Mouse (Mus musculus): ENCODE data around the gene Zcchc24. TPM values are rescaled to one million over a fixed set of nuclear protein-coding genes. Genes with fewer than 3 reads are reported as not detected.

The Zcchc24 gene
- total RNA-seq, 2 experiments from 2014 or later = 33.3 to 35.7 TPM

DNA sequence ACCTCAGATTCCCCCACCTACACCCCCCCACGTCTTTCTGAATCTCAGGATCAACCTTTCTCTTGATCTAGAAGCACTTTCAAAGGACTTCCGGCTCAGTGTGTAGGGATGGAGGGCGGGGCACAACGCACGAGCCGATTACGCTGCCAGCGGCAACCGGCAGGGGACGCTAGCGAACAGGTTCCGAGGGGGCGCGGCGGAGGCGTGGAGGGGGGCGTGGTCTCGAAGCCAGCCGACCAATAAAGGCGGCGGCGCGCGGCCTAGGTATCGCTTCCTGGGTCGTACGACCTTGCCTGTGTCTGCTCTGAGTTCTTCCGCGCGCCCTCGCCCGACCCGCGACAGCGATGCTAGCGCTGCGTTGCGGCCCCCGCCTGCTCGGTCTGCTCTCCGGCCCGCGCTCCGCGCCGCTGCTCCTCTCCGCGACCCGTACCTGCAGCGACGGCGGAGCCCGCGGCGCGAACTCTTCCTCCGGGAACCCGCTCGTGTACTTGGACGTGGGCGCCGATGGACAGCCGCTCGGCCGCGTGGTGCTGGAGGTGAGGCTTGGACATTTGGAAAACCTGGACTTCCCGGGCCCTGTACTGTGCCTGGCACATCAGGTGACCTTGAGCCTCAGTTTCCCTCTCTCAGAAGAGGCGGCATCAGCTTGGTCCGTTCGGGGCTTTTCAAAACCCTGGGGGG is 74.8 kb downstream of the Zcchc24 start, which contains the start of gene Ppif:
TSS of gene Ppif (plus strand) at position 267 of the 681 bp plus-strand sequence.
- intact Hi-C loops (cut with DNase I) = loop anchor here (2.0 kb wide), 1 partner anchor 33 kb away; no protein-coding TSS in a partner anchor
- DNase-seq (ENCODE audit: low spot score) = peak; percentile 89

DNA sequence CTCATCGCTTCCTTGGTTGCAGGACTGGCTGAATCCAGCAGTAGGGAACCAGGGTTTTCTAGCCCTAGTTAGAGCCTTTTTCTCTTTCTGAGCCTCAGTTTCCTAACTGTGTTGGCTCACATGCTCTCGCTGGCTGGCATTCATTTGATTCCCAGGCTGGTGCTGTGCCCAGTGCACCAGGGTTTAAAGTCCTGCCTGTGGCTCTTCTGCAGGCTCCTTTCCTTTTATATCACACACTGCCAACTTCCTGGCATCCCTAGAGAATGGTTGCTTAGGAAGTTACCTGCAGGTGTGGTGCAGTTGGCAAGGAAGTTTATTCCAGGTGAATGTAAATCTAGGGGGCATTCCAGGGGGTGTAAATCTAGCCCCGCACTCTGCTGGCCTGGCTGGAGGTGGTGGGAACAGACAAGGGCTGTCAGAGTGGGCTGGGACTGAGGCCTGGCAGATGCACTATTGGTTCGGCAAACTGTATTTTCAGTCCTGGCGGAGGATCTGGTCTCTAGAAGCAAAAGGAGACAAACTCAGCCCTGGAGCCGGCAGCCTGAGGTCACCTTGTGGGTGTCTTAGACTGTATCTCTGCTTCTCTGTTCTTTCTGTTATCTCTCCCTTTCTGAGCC is 75.5 kb downstream of the Zcchc24 start:
- no peak for DNase-seq (ENCODE audit: low spot score)

DNA sequence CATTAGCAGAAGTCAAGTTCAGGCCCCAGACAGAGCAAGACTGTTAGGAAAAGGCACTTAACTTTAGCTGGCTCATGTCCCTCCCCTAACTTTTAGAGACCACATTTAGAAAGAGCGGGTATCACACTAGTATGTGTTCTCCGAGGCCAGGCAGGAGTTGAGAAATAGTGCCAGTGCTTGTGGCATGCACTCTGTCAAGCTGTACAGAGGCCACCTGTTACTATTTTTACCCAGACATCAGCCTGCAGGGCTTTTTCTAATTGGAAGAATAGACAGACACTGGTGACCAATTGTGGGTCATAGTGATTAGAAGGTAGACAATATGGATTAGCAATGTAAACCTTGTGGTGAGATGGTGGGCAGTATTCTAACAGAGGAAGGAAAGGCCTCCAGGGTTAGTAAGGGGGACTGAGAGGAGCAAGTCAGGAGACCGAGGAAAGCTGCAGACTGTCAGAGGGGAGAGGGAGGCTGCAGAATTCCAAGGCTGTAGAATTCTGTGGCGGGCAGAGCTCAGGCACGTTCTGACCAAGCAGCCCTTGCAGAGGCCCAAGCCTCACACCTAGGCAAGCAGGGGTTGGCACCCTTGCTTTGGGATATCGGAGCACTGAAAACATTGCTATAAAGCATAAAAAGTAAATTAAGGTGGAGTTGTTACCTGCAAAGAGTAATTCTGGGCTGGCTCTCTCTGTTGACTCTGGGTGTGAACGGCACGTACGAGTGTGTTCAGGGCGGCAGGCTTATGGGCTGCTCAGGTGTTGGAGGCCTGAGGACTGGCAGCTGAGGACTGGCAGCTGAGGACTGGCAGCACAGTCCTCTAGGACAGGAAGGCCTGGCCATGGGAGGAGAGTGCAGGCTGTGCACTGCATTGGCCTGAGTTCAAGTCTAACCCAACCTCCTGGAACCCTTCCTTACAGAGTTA is 81.6 kb downstream of the Zcchc24 start:
- no peak for DNase-seq (ENCODE audit: low spot score)
- intact Hi-C loops (cut with DNase I) = no loop called here

More for the DNA sequence above, 75.5 kb downstream of the Zcchc24 start:
- intact Hi-C loops (cut with DNase I) = no loop called here

DNA sequence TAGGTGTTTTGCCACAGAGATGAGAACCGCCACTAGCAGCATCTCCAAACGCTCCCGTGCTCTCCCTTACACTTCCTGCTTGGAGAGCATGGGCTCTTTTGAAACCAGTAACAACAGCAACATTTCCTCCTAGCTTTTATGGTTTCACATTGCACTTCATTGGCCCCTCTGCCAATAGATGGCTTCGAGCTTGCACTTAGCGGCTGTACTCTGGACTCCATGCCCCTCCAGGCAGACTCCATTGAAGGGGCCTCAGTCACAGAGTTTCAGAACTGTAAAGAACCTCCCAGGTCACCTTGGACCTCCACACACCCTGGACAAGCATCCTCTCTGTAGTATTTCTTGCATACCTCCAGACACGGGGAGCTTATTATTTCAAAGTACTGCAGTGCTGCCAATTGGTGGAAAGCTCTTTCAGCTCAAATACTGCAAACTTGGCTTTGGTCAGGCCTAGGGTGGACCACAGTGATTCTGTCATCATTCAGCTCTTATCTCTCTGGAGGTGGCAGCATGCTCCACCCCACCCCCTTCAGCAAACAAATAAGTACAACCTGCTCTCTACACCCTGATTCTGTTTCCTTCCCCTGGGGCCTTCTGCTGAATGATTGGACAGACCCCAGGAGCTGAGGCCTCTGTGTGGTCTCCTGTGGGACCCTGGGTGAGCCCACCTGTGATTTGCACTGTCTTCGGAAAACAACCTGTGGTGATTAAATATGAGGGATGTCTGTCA is 82.5 kb downstream of the Zcchc24 start:
- intact Hi-C loops (cut with DNase I) = no loop called here

DNA sequence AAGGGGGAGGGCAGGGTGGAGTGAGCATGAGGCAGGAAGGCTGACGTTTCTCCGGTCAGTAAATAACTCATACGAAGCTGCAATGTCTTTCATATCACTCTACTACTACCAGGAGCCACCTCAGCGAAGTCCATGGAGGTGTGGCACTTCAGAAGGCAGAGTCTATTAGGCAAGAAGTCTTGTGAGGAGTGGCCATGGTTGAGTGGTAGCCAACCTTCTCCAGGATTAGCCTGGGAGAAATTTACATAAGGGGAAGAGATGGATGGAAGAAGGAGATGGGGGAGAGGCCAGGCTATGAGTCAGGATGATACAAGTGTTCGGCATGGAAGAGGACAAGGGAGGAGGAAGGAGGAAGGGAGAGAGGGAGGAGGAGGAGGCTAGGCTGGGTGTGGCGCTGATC is 86.8 kb downstream of the Zcchc24 start:
- intact Hi-C loops (cut with DNase I) = no loop called here
- no peak for DNase-seq (ENCODE audit: low spot score)

More for the DNA sequence above, 82.5 kb downstream of the Zcchc24 start:
- no peak for DNase-seq (ENCODE audit: low spot score)

DNA sequence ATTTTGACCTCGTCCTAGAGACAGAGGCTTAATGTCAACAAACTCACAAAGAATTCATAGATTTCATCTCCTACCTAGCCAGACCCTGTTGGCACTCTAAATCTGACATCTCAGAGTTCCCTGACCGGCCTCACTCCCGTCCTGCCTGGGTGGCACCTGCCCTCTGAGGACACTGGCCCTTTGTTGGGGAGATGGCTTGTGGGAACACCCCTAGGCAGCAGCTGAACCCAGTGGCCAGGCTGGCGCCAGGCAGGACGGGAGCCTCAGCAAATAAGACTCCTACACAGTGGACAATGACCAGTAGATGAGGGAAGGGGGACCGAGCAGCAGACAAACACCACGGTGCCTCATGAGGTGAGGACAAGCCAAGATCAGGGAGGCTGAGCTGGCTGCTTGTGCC is 89.2 kb downstream of the Zcchc24 start:
- DNase-seq (ENCODE audit: low spot score) = no peak
- intact Hi-C loops (cut with DNase I) = no loop called here

DNA sequence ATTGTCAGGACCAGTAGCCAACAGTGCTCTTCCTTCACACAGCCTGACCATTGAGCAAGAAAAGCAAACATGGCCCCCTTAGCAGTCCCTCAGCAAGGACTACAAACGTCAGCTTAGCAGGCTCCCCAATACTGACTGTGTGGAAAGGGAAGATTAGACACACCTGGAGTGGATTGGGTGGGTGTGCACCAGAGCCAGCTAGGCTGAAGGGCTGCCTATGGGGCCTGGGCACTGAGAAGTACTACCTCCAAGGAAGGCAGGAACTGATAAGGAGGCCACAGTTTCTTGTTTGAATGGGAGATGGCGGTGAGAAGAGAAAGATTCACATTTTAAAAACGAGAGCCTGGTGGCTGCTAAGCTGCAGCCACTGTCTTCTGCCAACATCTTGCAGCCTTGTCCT is 101.3 kb downstream of the Zcchc24 start:
- no peak for DNase-seq (ENCODE audit: low spot score)
- intact Hi-C loops (cut with DNase I) = no loop called here

DNA sequence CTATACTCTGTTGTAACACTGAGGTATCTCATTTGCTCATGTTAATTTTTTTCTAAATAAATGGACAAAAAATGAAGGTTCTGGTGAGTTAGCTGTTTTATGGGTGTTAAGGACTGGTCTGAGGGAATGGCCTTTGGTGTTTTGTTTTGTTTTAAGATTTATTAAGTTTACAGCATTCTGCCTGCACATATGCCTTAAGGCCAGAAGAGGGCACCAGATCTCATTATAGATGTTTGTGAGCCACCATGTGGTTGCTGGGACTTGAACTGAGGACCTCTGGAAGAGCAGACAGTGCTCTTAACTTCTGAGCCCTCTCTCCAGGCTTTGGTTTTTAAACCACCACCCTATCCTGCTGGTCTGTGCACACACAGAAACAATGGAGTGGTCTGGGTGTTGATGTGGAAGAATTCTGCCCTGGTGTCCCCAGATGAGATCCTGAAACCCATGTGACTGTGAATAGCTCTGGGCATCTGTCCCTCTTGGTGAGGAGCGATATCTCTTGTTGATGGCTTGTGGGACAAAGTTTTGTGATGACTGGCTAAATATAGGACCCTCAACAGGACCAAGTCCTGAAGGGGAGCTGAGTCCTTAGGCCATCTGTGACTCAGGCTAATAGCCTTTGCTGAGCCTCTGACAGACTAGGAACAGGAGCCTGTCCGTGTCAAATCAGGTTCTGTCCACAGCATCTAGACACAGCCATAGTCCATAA is 102.0 kb downstream of the Zcchc24 start:
- no peak for DNase-seq (ENCODE audit: low spot score)

DNA sequence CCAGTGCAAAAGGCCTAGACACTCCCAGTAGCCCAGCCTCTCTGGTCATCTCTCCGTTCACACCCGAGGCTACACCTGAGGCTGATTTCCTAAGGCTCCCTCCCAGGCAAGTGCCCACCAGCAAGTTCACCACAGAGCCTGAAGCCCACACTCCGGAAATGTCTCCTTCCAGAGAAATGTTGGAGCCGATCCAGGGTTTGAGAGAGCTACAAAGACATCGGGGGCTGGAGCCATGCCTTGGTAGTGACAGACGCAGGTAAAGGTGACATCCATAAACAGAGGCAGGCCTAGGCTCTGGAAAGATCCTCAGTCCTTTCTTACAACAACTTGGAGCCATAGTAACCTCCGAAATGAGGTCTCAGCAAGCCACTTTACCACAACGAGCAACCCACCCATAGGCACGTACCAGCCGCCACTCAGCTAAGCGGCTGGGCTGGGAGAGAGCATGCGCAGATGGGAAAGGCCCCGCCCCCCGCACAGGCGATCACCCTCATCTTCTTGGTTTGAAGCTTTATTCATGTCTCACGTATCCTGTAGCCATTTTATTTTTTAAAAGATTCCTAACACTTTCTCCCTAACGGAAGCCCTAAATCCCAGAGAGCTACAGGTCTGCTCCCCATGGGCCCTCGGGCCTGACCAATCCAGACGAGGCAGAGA is 103.4 kb downstream of the Zcchc24 start:
- DNase-seq (ENCODE audit: low spot score) = no peak
- intact Hi-C loops (cut with DNase I) = no loop called here

More for the DNA sequence above, 102.0 kb downstream of the Zcchc24 start:
- intact Hi-C loops (cut with DNase I) = no loop called here

DNA sequence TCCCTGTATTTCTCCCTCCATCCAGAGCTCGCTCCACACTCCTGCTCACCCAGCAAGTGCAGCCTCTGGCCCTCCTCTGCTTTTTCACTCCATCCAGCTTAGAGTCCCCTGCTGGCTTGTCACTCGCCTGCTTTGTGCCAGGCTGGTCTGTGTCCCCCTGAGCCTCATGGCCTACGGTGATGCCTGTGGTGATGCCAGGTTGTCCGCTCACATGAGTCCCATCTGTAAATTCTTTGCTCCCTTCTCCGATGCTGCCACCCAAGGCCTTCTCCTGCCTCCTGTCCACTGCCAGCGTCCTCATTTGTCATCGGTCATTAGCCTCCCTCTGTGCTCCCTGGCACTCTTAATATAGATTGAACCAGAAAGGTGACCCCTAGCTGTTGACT is 104.5 kb downstream of the Zcchc24 start:
- no peak for DNase-seq (ENCODE audit: low spot score)
- intact Hi-C loops (cut with DNase I) = no loop called here

DNA sequence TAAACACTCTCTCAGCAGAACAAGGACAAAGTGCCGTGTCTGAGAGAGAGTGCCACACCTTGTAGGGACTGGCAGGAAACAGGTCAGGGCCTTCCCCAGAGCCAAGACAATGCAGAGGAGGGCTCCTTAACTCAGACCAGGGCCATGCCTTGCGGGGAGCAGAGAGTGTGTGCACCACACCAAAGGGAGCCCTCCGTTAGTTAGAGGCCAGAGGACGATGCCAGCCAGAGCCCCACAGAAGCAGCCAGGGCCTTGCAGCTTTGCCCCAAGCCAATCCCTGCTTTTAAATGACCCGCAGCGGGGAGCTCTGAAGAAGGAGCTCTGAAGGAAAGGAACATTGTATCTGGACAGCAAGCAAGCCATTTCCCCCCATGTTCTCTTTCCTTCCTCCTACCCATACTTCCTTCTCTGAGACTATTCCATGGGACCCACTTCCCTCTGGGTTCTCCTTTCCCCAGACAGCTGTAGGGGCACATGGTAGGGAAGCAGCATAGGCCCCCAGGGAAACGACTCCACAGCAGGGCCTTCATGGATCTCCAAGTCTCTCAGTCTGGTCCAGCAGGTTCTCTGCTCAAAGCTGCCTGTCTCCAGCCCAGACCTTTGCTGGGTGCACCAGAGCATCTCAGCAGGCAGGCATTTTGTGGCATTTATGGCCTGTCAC is 105.1 kb downstream of the Zcchc24 start:
- intact Hi-C loops (cut with DNase I) = no loop called here
- DNase-seq (ENCODE audit: low spot score) = no peak

Other genes starting within 250 kb of the Zcchc24 start
- gene Ppif, start 74.9 kb downstream of the Zcchc24 start, total RNA-seq (2021) = 100 to 1,000 TPM; 277 to 296 TPM
- gene Anxa11, start 73.1 kb upstream of the Zcchc24 start, total RNA-seq (2021) = 10 to 100 TPM; 72.3 to 80.0 TPM
- 1 to 10 TPM; 3.0 to 3.6 TPM for gene Plac9a, start 134.1 kb upstream of the Zcchc24 start, total RNA-seq (2021)
- gene Tmem254a, start 158.6 kb upstream of the Zcchc24 start, total RNA-seq (2021) = 1 to 10 TPM in 1 of 2 experiments, under 1 TPM in 1; 0.96 to 1.1 TPM
- not detected for gene Cphx1, start 169.3 kb upstream of the Zcchc24 start, total RNA-seq (2021)
- gene Duxbl1, start 209.5 kb upstream of the Zcchc24 start, total RNA-seq (2021) = not detected